ENCODE assay signal across 8 mouse cellular contexts in genomic region chr16:21398345-21399051, GRCm38 (mm10). TPM values are rescaled to one million over a fixed set of nuclear protein-coding genes. Genes with fewer than 3 reads are reported as not detected.
DNase-seq lines count a peak whose midpoint lies in the region; ATAC-seq lines count a peak whose summit lies in the region.

No protein-coding gene starts in this region.

- no peaks in the 10 kb centered on the region for H3K9me3 ChIP-seq in heart, embryonic 13.5 days
- no peaks in the 10 kb centered on the region for H3K9me3 ChIP-seq in embryonic facial prominence, embryonic 12.5 days
- no peaks in the 10 kb centered on the region for H3K9me3 ChIP-seq in hindbrain, embryonic 12.5 days (replicated peaks)
- H3K9me3 ChIP-seq in midbrain, embryonic 16.5 days (replicated peaks; ENCODE audit: control insufficient read depth, low read length, poor library complexity, severe bottlenecking), result no peaks in the 10 kb centered on the region

- no peak overlapping the region for H3K4me3 ChIP-seq in heart, embryonic 13.5 days
- no peak overlapping the region for H3K4me3 ChIP-seq in embryonic facial prominence, embryonic 12.5 days
- H3K4me3 ChIP-seq in hindbrain, embryonic 12.5 days, result no peak overlapping the region
- no peak overlapping the region for H3K4me3 ChIP-seq in midbrain, embryonic 16.5 days (ENCODE audit: low read depth, low read length)

- no peak for ATAC-seq in heart, embryonic 13.5 days (ENCODE audit: extremely low read depth, insufficient number of reproducible peaks, low FRiP score, low TSS enrichment)
- no peak; the same call in 1 of the 2 replicates for ATAC-seq in embryonic facial prominence, embryonic 12.5 days (ENCODE audit: insufficient number of reproducible peaks, insufficient read depth, low FRiP score, low TSS enrichment)
- ATAC-seq in hindbrain, embryonic 12.5 days (ENCODE audit: low FRiP score), result peak; percentile 62
- peak; percentile 43 for ATAC-seq in midbrain, embryonic 16.5 days

- H3K4me2 ChIP-seq in heart, embryonic 13.5 days, result no peak overlapping the region
- H3K4me2 ChIP-seq in embryonic facial prominence, embryonic 12.5 days (replicated peaks), result 0 out of 2 replicates have a peak overlapping the region, but pooled peaks have one; percentile 1
- peak overlapping the region; percentile 11 for H3K4me2 ChIP-seq in hindbrain, embryonic 12.5 days (replicated peaks)
- peak overlapping the region; percentile 20; the same call in 1 of the 2 replicates for H3K4me2 ChIP-seq in midbrain, embryonic 16.5 days (ENCODE audit: low read length)

- peaks cover 56% of the 10 kb centered on the region for H3K4me1 ChIP-seq in heart, embryonic 13.5 days
- peaks cover 52% of the 10 kb centered on the region for H3K4me1 ChIP-seq in embryonic facial prominence, embryonic 12.5 days
- H3K4me1 ChIP-seq in hindbrain, embryonic 12.5 days, result peaks cover 48% of the 10 kb centered on the region
- H3K4me1 ChIP-seq in midbrain, embryonic 16.5 days (ENCODE audit: control insufficient read depth, insufficient read depth, low read length), result peaks cover 32% of the 10 kb centered on the region

- no peak overlapping the region for H3K9ac ChIP-seq in heart, embryonic 13.5 days
- no peak overlapping the region; the same call in 1 of the 2 replicates for H3K9ac ChIP-seq in embryonic facial prominence, embryonic 12.5 days
- H3K9ac ChIP-seq in hindbrain, embryonic 12.5 days, result no peak overlapping the region
- peak overlapping the region; percentile 11; the same call in 1 of the 2 replicates for H3K9ac ChIP-seq in midbrain, embryonic 16.5 days (ENCODE audit: low read depth, low read length)

- 0 out of 2 replicates have a peak, but pooled peaks cover 4% of the 10 kb centered on the region for H3K27me3 ChIP-seq in heart, embryonic 13.5 days (replicated peaks)
- H3K27me3 ChIP-seq in embryonic facial prominence, embryonic 12.5 days, result no peaks in the 10 kb centered on the region
- H3K27me3 ChIP-seq in hindbrain, embryonic 12.5 days, result peaks cover 2% of the 10 kb centered on the region; the same call in 1 of the 2 replicates
- H3K27me3 ChIP-seq in midbrain, embryonic 16.5 days (ENCODE audit: control insufficient read depth, insufficient read depth, low read depth, low read length), result no peaks in the 10 kb centered on the region

- peak overlapping the region; percentile 53 for H3K27ac ChIP-seq in heart, embryonic 13.5 days (replicated peaks)
- peak overlapping the region; percentile 54; the same call in 1 of the 2 replicates for H3K27ac ChIP-seq in embryonic facial prominence, embryonic 12.5 days
- peak overlapping the region; percentile 81 for H3K27ac ChIP-seq in hindbrain, embryonic 12.5 days
- peak overlapping the region; percentile 80 for H3K27ac ChIP-seq in midbrain, embryonic 16.5 days (ENCODE audit: low read length)

- 51% methylated on average over 8 of the region's 8 CpGs for WGBS in heart, embryonic 13.5 days
- 16% methylated on average over 8 of the region's 8 CpGs for WGBS in embryonic facial prominence, embryonic 12.5 days
- 7% methylated on average over 8 of the region's 8 CpGs for WGBS in hindbrain, embryonic 12.5 days
- WGBS in midbrain, embryonic 16.5 days, result 8% methylated on average over 8 of the region's 8 CpGs

- H3K36me3 ChIP-seq in heart, embryonic 13.5 days, result no peaks in the 10 kb centered on the region
- no peaks in the 10 kb centered on the region for H3K36me3 ChIP-seq in embryonic facial prominence, embryonic 12.5 days
- no peaks in the 10 kb centered on the region for H3K36me3 ChIP-seq in hindbrain, embryonic 12.5 days
- H3K36me3 ChIP-seq in midbrain, embryonic 16.5 days (ENCODE audit: control insufficient read depth, insufficient read depth, low read length), result no peaks in the 10 kb centered on the region

- no peak for DNase-seq in heart, adult 8-10 months (ENCODE audit: low spot score)
- no peak for DNase-seq in thymus, adult 18-20 months
- DNase-seq in kidney, postnatal 25 days, result no peak
- DNase-seq in c-Kit-positive CD71-positive TER-119-positive erythroid progenitor cells, embryonic 14.5 days (ENCODE audit: low spot score), result no peak

RNA-seq across cellular contexts. Expression of gene Vps8, which starts 24.4 kb away (rescaled TPM):
- polyA plus RNA-seq in heart, embryonic 13.5 days (2015; fragmentation: Nextera tagmentation; extraction: Ambion mirVana), result 18.9 and 21.1 TPM in 2 replicates
- total RNA-seq in heart, adult 8-10 months (2022), result 10 to 100 TPM; 24.2 to 30.6 (median 27.2) TPM
- polyA plus RNA-seq in embryonic facial prominence, embryonic 12.5 days (2016; fragmentation: Nextera tagmentation; extraction: Ambion mirVana), result 16.7 and 19.7 TPM in 2 replicates
- 28.0 and 33.8 TPM in 2 replicates for polyA plus RNA-seq in hindbrain, embryonic 12.5 days (2016; fragmentation: Nextera tagmentation; extraction: Ambion mirVana)
- polyA plus RNA-seq in midbrain, embryonic 16.5 days (2015; fragmentation: Nextera tagmentation; extraction: Ambion mirVana), result 41.2 and 44.1 TPM in 2 replicates

Comparison
In these comparisons a context has a peak if more than half of its experiments do, and no peak if none do; other contexts are left out.
1. ATAC-seq: peak in hindbrain, embryonic 12.5 days (single experiment) and midbrain, embryonic 16.5 days (single experiment); none in heart, embryonic 13.5 days (single experiment) and embryonic facial prominence, embryonic 12.5 days (single experiment).
2. Peak in every context shown above with its lines, with median percentiles within 50 percentile points of each other: H3K27ac ChIP-seq.